Comparison of ENCODE assay signal across 8 mouse cellular contexts in the genomic region with DNA sequence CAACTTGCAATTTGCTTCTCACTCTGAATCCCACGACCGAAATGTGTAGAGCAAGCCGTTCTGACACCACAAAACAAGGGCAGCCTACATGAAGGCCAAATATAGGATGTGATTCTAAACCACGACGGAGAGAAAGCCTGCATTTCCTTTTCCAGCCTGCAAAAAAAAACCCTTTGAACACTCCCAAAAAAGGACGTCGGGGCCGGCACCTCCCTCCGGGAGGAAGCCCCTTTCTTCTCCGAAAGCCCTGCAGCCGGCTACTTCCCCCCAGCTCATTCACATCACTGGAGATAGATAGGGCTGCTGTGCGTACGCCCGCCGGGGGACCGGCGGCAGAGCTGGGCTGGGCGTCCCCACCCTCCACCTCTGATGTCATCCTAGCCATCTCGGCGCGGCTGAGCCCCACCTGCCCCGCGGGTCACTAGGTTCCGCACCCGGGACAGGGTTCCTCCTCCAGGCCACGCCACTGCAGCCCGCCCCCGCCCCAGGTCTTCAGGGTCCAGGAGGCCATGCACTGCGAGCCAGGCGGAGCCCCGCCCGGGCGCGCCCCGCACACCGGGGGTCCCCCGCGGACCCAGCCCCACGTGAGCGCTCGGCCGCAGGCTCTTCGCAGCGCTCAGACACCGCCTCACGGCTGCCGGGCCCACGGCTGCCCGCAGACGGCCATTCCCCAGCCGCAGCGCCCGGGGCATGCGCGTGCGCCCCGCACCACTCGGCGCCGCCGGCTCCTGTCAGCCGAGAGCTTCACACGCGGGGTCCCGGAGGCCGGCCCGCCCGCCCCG. TPM values are rescaled to one million over a fixed set of nuclear protein-coding genes. Genes with fewer than 3 reads are reported as not detected.
DNase-seq lines count a peak whose midpoint lies in the region; ATAC-seq lines count a peak whose summit lies in the region.

No protein-coding gene starts in this region.

- H3K27ac ChIP-seq in forebrain, embryonic 16.5 days (ENCODE audit: low read length): peak overlapping the region; percentile 88

- H3K4me2 ChIP-seq in forebrain, embryonic 16.5 days (ENCODE audit: low read length): peak overlapping the region; percentile 56

- H3K9ac ChIP-seq in forebrain, embryonic 16.5 days (replicated peaks; ENCODE audit: low read depth, low read length): peak overlapping the region; percentile 89

- H3K36me3 ChIP-seq in forebrain, embryonic 16.5 days (ENCODE audit: control insufficient read depth, insufficient read depth): no peaks in the 10 kb centered on the region

- ATAC-seq in forebrain, embryonic 16.5 days: peak; percentile 60
- peak; percentile 60 to 61 for ATAC-seq in hematopoietic stem cell, adult 5-6 weeks (replicated peaks in 1 of 2; ENCODE audit: insufficient read depth in 1 of 2, low FRiP score in 2 of 2, low TSS enrichment in 1 of 2, low read depth in 1 of 2, poor library complexity in 2 of 2, severe bottlenecking in 2 of 2)

- WGBS in forebrain, embryonic 16.5 days: 2% methylated on average over 57 of the region's 69 CpGs

- H3K4me1 ChIP-seq in forebrain, embryonic 16.5 days (replicated peaks; ENCODE audit: control insufficient read depth, insufficient read depth, low read length): peaks cover 37% of the 10 kb centered on the region

- peak overlapping the region; percentile 84 for H3K4me3 ChIP-seq in forebrain, embryonic 16.5 days (replicated peaks; ENCODE audit: low read length)

- DNase-seq in MN1 (ENCODE audit: low spot score): peak; percentile 87
- peak; percentile 58 for DNase-seq in cerebellum, adult 11 months
- peak; percentile 49 to 56 for DNase-seq in layer of hippocampus, postnatal 14 days (ENCODE audit: low spot score in 2 of 2)
- peak; percentile 83 to 87 for DNase-seq in lung, postnatal 4 days
- peak; percentile 74 for DNase-seq in right cerebral cortex, postnatal 10 days (ENCODE audit: low spot score in 2 of 2)
- no peak for DNase-seq in adipocyte (ENCODE audit: low spot score)

- H3K27me3 ChIP-seq in forebrain, embryonic 16.5 days (replicated peaks; ENCODE audit: control insufficient read depth, insufficient read depth, low read length): no peaks in the 10 kb centered on the region

- H3K9me3 ChIP-seq in forebrain, embryonic 16.5 days (ENCODE audit: control insufficient read depth, low read length): no peaks in the 10 kb centered on the region

RNA-seq across cellular contexts. Expression of gene Coro1c, which starts 0.6 kb away (rescaled TPM):
- 230 and 234 TPM in 2 replicates for polyA plus RNA-seq in forebrain, embryonic 16.5 days (2015; fragmentation: Nextera tagmentation; extraction: Ambion mirVana)
- 85.8 and 110 TPM in 2 replicates for total RNA-seq in hematopoietic stem cell, adult 5-6 weeks (2017)
- total RNA-seq in layer of hippocampus, postnatal 14 days (2021): 10 to 100 TPM; 87.9 to 94.2 TPM
